Mouse (Mus musculus) granulocyte monocyte progenitor cell, adult 5-6 weeks (primary cell): ENCODE measurements around the gene Coq6. TPM values are rescaled to one million over a fixed set of nuclear protein-coding genes. Genes with fewer than 3 reads are reported as not detected.
"Not testable (repeated sequence)": the region's sequence is repeated elsewhere in the genome, so short reads cannot be mapped to it uniquely, and the experiment has no call there.

Experiments used
- ATAC-seq: replicated peaks from 2 replicates; pipeline ENCODE4 v1.8.0; 2016; ENCODE audit warnings: mild to moderate bottlenecking, moderate TSS enrichment, inconsistent platforms; ENCODE audit not compliant: poor library complexity, severe bottlenecking
- total RNA-seq, 2 experiments: library from RNA; stranded (forward) in 1 of 2; stranded (reverse) in 1 of 2; fragments of 200-712, 200-1000 nt in 1 of 2; fragments of >200 nt in 1 of 2; fragmentation: Nextera tagmentation in 1 of 2; gene quantifications; 2 replicates each; pipeline ENCODE4 v1.2.3; 2014 to 2017

Gene Coq6
- total RNA-seq (2014; fragmentation: Nextera tagmentation) (21.1 and 25.4 TPM in 2 replicates), total RNA-seq (2017) (11.0 and 13.8 TPM in 2 replicates)

DNA sequence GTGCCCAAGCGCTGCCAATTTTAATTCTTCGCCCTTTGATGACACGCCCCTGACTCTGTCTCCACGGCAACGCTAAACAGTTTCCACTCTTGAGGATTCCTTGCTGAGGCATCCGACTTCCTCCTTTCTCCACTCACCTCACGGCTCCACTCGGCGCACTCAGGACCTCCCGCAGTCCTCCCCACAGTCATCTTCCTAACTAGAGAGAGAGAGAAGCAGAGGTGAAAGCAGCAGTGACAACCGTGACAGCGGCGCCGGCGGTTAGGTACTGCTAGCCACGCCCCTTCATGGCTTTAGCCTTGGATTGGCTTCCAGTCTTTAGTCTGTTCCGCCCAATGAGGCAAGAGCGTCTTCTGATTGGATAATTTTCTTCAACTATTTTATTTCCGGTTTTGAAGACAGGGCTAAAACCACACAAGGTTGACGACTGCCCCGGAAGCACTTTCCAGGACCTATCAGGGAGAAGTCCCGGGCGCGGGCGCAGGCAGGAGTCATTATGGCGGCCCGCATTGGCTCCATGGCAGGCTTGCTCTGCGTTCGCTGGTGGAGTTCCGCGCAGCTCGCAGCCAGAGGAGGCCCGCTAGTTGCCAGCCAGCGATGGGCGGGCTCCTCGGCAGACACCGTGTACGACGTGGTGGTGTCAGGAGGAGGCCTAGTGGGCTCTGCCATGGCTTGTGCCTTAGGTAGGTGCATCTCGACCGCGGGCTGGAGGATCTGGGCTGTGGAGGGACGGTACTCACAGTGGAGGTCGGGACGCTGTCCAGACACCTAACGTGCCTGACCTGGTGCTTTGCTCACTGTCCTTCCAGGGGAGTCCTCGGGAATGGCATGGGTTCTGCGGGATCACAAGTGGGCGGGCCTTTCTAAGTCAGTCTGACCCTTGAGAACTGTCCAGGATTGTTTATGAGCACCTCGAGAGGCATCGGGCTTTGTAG lies at the start of gene Coq6, which contains the start of gene Fam161b:
TSS of gene Coq6 (plus strand) at position 103 of the 935 bp plus-strand sequence.
TSS of gene Fam161b (minus strand) at position 279 of the 935 bp plus-strand sequence.
- peak; percentile 91 for ATAC-seq

DNA sequence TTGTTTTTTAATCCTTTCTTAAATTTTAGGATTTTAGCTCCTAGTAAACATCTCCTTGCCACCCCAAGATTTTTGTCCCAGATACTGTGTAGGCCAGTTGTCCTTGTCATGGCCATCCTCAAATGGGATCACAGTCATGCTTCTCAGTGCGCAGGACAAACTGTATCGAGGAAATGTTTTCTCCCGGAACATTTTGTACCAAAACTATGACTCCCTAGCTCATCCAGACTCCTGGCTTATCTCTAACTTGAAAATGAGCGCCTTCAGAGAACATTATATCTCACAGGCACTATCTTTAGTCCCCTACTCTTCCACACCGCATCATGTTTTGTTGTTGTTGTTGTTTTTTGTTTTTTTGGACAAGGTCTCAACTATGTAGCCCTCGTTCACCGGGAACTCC lies 45.5 kb upstream of the Coq6 start:
- no peak for ATAC-seq

DNA sequence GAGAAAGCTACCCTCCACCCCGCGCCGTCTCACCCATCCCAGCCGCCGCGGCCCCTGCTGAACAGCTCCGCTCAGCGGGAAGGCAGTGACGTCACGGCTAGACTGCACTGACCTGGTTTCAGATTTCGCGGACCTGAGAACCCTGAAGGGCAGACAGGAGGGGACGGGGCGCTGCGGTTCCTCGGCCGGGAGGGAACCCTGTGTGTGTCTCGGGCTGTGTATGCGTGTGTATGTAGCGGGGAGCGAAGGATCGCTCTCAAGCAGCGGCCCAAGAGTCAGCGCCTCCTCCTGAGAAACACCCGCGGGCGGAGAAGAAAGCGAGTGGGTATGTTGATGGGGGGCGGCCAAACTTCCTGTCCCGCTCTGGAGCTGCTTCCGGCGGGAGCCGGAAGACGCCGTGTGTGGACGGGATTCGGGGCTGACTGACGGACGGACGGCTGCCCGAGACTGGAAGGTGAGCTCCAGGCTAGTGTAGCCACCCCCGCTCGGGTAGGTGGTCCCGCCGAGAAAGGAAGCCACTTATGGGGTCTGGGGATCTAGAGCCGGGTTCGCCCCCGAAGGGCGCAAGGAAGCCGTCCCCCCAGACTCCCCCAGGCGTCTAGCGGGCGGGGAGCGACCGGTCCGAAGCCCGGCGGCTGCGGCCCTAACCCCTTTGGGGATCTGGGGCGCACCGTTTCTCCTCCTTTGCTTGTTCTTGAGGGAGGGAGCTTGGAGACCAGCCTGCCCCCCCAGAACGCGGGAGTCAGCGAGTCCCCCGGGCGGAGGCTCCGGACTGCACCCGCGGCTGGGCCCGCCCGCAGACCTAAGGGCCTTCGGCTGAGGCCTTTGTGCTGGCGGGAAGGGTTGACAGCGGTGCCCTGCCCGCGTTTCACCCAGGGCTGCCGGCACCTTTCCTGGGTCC lies 44.5 kb upstream of the Coq6 start, which contains the start of gene Zfp410:
TSS of gene Zfp410 (plus strand) at position 132 of the 901 bp plus-strand sequence.
- peak; percentile 89 for ATAC-seq

DNA sequence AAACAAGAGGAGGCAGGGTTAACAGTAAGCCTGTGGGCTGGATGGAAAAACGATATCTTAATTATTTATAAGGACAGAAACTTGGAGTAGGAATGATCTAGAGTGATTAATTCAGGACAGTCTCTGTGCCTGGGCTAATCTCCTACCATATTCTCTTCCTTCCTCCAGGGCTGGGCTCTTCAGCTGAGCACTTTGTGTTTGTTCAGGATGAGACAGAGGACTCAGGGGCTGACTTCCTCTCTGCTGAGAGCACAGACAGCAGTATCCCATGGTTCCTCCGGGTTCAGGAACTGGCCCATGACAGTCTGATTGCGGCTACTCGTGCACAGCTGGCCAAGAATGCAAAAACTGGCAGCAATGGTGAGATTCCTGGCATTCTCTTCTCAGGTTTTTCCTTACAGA lies 34.3 kb upstream of the Coq6 start:
- no peak for ATAC-seq

DNA sequence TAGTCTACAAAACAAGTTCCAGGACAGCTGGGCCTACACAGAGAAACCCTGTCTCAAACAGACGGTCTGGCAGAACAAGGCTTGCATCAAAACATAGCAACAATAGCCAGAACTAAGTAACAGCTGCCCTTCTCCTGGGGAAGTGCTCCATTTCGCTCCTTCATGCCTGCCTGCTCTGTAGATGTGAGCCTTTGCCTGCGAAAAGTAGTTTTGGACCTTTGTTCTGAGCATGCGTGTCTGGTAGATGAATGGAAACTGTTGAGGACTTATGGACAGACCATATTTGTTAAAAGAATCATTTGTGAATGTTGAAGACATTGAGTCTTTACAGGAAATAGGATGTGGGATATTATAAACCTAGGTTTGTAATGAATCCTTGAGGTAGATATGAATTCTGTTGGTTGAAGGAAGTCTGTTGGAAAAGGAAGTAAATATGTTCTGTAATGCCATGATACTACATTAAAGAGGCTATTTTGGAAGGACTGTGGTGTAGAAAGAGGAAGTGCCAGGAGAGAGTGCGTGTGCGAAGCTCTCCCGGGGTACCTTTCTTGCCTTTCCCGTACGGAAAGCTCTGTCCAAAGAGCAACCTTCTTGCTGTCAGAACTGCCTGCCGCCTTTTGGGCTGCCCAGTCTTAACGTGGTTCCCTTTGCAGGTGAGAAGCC lies 24.4 kb upstream of the Coq6 start:
- ATAC-seq, result peak; percentile 97

DNA sequence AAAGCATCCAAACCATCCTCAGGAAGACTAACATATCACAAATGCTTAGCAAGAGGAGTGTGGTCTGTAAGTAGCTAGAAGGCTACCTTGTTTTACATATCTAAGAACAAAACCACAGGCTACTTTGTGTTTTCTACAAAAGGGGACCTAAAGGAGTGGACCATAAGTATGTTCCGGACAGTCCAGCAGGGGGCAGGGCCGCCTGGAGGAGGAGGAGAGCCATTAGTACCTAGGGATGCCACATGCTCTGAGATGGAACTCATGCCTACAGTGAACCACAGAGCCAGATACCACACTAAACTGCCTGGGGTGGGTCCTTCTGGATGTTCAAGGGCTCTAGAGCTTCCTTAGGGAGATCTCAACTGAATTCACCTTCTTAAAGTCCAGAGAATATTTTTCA lies 14.3 kb upstream of the Coq6 start:
- ATAC-seq, result peak; percentile 74

DNA sequence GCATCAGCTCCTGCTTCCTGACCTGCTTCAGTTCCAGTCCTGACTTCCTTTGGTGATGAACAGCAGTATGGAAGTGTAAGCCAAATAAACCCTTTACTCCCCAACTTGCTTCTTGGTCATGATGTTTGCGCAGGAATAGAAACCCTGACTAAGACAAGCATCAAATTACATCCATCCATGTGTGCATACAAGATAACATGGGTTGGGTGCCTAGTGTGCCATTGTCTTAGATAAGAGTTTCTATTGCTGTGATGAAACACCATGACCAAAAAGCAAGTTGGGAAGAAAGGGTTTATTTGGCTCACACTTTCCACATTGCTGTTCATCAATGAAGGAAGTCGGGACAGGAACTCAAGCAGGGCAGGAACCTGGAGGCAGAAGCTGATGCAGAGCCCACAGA lies 2.8 kb upstream of the Coq6 start:
- not testable (repeated sequence) for ATAC-seq

DNA sequence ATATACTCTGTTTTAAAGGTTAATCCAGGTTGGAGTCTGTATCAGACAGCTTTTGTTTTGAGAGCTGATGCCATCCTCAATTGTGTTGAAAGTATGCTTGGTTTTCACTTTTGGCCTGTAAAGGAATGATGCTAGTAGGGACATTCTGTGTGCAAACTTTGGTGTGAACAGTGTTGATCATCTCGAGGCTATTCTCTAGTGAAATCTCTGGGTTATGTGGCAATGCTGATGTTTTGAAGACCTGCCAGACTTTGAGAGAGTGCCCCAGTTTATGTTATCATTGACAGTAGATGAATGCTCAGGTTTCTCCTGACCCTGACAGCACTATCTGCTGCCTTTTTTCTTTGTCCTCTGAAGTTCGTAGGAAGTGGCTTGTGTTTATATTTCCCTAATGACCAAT lies 1.4 kb downstream of the Coq6 start:
- ATAC-seq, result no peak

DNA sequence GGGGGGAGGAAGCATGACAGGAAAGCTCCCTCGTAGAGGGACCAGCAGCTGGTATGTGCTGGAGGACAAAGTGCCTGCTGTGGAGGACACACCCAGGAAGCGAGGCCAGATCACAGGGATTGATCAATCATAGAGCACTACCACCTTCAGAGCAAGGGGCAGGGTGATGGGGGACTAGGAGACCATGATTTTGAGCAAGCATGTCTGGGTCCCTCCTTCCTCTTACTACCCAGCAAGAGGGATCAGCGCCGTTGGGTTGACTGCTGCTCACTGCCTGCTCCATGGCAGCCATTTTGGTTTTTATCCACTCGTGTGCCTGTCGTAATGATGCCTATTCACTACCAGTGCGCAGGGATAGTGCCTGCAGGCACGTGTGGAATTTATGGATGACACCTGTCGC lies 2.8 kb downstream of the Coq6 start:
- no peak for ATAC-seq

DNA sequence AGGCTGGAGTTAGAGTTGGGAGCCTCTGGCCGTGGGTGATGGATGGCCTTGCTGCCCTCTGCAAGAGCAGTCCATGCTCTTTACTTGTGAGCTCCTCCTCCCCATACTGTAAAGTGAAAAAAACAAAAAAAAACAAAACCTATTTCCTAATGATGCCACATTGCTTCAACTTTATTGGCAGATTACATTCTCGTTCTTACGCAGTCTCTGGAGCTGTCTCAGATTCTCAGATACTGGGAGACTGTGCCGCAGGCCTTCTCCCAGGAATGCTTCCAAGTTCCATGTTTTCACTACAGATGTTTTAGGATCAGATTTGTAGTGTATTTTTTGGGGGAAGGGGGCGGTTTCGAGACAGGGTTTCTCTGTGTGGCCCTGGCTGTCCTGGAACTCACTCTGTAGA lies 3.7 kb downstream of the Coq6 start:
- ATAC-seq, result no peak

DNA sequence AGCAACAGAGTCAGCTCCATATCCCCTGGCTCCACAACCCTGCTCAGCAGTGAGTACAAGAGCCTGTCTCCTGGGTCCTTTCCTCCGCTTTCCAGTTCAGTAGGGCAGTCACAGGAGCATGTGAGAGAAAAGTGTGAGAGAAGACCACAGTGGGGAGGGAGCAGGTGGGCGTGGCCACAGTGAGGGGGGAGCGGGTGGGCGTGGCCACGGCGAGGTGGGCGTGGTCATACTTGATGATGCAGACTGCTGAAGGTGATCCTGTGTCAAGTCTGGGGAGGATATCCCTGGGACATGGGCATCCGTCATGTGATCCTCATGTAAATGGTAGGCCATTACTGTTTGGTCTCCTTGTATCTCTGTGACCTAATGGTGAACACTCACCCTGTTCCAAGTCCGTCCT lies 5.5 kb downstream of the Coq6 start:
- ATAC-seq, result no peak

DNA sequence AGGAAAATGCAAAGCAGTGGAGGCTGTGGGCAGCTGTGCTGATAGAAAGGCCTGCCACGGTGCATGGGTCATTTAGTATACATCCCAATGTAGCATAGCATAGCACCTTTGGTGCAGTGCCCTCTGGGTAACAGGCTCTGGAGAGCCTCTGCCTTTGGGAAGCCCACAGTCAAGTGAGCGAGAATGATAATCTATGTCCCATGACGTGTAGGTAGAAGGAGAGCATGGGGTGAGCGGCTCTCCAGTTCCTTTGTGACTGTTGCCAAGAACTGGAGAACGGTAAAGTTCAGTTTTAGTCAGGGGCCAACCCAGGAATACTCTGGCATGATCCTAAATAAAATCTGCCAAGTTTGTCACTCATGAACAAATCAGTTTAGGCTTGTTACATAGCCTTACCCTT lies 10.2 kb downstream of the Coq6 start:
- no peak for ATAC-seq

DNA sequence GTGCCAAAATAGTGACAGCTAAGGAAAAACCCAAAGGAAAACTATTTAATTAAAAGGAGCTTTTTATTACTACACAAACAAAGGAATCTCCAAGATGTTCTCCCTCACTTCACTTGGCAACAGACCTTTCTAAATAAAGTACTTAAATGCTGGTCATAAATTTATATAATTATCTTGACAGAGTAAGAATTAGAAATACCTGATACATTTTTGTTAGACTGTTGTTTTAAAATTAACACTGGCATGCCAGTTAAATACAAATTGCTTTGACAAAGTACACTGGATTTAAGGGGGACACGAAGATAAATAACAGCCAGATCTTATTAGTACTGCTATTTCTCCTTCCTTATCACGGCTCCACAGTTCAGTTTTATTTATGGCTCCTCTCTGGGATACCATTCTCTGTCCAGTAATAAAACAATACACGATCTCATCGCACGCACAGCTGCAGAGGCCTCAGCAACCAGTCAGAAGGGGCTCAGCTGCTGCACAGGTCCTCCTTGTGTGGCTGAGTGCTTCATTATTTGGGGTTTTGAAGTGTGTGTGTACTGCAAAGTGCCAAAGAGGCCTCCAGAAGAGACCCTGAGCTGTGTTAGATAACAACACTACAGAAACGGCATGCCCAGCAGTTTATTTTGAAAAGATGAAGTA lies 12.5 kb downstream of the Coq6 start:
- no peak for ATAC-seq

DNA sequence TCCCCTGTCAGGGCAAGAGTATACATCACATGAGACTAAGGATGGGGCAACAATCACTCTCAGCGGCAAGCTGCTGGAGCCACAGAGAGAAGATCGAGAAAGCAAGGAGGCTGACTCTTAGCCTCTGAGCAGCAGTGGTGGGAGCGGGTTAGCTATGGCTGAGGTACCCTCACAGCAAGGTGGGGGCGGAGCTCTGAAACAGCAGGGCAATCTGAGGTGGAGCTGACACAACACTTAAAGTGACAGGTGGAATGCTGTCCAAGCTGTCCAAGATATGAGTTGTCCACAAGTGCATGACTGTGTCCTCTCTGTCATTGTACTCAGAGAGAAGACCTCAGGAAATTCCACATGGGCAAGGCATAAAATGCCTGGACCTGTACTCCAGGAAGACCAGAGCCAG lies 20.9 kb downstream of the Coq6 start:
- no peak for ATAC-seq

DNA sequence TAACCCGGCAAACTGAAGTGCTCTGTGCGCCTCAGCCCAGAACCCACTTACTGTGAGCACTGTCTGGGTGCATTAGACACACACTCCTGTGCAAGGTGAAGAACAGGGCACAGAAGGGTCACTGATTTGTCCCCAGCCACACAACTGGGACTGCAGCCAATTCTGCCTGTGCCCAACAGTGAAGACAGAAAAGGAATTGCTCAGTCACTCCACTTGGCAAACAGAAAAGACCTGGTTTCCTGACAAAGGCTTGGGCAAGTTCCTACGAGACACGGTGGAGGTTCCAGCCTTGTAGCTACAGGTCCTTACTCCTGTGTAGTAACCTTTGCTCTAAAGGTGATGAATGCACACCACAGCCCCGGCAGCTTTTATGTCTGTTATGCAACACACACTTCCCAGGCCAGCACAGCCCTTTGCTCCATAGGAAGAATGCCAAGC lies 23.2 kb downstream of the Coq6 start:
- ATAC-seq, result peak; percentile 36; the same call in 1 of the 2 replicates

DNA sequence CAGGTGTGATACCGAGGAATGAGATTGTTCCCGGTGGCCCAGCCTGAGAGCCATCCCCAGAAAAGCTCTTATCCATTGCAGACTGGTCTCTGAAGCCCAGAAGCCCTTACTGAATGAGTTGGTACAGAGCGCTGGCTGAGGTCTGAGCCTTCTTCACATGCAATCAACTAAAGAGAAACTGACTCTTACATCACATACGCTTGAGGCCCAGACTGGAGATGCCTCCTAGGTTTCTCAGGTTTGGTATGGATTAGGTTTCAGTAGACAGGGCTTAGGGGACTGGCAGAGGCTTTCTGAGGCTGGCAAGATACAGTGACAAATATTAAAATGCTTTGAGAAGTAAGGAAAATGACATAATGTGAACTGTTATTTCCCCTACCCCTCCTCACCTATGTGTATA lies 24.0 kb downstream of the Coq6 start:
- no peak for ATAC-seq

DNA sequence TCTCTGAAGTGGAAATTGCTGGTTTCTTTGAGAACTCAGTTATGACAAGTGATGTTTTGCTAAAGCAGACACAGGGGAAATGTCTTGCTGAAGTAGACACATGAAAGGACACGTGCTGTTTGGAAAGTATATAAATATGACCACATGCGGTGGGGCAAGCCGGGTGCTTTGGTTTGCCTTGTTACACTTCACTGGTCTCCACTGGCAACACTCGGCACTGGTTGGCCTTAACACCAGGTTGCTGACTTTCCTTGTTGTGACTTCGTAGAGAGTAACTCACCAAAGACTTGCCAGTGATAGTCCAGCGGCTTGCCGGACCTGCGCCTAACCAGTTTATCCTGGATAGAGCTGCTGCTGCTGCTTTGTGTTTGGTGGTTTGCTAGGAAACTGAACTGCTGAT lies 26.6 kb downstream of the Coq6 start:
- no peak for ATAC-seq

DNA sequence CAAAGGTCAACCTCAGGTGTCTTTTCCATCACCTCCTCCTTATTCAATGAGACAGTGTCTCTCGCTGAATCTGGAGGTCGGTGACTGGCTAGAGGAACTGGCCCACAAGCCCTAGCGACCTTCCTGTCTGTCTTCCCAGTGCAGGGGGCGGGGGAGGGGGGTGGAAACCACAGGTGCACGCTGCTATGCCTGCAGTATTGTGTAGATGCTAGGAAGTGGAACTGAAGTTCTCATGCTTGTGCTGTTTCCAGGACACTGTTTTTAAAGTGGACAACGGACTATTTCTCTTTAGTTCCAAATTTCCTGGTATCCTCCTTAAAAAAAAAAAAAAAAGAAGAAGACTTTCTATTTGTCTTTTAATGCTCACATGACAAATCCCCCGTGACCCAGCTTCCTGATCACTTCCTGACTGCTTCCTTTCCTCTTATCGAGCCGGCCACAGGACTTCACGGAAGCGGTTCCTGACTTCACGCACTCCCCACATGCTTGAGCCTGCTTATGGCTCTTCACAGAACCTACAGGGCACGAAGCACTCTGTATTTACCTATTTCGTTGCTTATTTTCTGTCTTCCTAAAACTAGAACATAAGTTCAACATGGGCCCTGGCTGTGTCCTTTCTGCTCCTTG lies 27.4 kb downstream of the Coq6 start:
- ATAC-seq, result peak; percentile 77

DNA sequence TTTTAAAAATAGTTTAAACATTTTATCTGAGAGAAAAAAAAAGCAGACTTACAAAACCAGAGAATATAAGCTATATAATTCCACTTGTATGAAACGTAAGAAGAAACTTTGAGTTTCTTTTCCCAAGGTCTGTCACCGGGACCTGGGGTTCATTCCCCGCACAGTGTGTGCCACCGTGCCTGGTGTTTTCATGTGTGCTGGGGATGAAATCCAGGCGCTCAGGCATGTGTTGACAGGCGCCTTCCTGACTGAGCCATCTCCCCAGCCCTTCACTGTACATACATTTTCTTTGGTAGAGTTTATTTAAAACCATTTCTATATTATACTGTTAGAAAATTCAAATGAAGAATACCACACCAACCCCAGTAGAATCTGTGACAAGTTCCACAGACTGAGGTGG lies 28.9 kb downstream of the Coq6 start:
- no peak for ATAC-seq
